Mouse (Mus musculus): ENCODE measurements around the gene Spata46.

DNA sequence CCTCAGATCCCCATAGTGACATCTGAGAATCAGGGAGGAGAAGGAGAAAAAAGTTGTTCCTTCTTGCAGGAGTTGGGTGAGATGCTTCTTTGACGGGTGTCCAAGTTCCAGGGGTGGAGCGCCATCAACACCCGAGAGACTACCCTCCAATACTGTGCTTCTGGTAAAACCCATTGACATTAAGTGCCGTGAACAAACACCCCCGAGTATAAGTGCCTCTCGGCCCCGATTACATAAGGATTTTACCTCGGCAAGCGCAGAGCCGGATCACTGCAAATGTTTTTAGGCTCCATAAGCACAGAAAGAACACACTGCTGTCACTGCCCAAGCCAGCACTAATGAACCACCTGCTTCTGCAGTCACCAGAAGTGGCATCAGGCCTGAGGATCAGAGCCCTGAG lies 14.4 kb downstream of the Spata46 start:
- TF ChIP-seq CTCF (IDR thresholded peaks at IDR 0.05; ENCODE audit: control insufficient read depth, insufficient read depth, insufficient replicate concordance, low read depth, low read length) (no peak), POLR2A (IDR thresholded peaks at IDR 0.05; ENCODE audit: control insufficient read depth, low read depth, low read length) (no peak)

Measured in testis, adult 2 months (tissue).